Mouse (Mus musculus): Measurements from ENCODE around the gene Myom3.

Gene Myom3

DNA sequence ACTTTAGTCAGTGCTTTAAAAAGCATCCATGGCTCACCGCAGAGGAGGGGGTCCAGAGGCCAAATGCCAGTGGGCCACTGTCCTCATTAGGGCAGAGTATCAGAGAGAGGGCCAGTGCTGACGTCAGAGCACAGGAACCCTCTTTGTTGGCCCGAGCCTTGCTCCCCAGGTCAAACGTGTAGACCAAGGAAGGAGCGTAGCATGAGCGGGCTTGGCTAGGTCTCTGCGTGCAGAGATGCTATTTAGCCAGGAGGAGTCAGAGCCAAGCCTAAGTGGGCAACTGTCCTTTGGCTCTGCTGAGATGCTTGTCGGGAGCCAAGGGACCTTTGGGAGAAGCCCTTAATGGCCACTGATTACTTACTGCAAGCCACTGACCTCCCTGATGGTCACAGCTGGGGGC, 1.5 kb downstream of the Myom3 start:
- DNase-seq (ENCODE audit: low read depth, low spot score): no peak

DNA sequence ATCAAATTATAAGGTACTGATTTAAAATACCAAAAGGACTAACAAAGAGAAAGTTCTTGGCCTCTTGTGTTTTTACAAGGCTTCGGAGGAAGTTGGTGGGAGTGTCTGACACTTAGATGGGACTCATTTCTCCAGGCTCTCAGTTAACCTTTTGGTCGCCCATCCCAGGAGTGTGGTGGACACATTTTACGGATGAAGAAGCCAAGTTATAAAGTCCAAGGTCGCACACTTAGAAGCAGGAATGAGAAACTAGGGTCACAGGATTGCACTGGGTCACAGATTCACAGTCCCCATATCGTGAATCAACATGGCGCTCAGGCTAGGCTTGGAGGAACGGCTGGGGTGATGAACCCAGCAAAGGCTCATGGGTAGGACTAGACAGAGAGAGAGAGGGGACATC, 2.1 kb downstream of the Myom3 start:
- DNase-seq (ENCODE audit: low read depth, low spot score): no peak

DNA sequence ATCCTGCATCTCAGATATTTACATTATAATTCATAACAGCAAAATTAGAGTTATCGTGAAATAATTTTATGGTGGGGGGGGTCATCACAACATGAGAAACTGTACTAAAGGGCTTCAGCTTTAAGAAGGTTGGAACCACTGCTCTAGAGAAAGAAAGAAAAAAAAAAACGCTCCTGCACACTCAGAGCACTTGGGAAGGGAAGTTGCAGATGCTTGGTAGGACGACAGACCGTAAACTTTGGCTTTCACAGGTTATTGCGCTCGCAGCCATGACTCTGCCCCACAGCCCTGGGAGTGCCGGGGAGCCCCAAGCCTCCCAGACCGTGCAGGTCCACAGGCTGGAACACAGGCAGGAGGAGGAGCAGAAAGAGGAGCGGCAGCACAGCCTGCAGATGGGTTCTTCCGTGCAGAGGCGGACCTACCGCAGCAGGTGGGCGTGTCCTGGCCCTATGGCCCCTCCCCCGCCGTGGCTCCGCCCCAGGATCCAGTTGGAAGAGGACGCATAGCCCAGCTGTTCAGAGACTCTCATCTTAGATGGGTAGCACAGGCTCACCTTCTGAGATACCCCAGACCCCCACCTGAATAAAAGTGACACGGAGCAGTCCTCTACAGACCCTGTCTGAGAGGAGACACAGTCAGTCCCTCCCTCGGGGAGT, 2.9 kb downstream of the Myom3 start:
- peak; percentile 88 for DNase-seq (ENCODE audit: low read depth, low spot score)

DNA sequence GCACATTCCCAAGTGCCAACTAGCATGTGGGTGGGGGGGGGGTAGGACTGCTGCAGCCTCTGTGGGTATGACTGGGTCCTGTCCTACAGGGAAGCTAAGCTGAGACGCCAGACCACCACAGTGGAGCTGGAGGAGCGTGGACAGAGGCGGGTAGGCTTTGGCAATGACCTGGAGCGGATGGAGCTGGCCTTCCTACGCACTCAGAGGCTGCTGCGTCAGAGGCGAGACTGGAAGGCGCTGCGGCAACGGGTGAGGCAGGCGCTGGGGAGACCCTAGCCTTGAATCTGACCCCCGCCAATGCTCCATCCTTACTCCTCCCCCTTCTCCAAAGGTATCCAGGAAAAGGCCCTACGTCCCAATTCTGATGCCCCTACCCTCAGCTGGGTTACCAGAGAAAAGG, 5.2 kb downstream of the Myom3 start:
- DNase-seq (ENCODE audit: low read depth, low spot score): no peak

DNA sequence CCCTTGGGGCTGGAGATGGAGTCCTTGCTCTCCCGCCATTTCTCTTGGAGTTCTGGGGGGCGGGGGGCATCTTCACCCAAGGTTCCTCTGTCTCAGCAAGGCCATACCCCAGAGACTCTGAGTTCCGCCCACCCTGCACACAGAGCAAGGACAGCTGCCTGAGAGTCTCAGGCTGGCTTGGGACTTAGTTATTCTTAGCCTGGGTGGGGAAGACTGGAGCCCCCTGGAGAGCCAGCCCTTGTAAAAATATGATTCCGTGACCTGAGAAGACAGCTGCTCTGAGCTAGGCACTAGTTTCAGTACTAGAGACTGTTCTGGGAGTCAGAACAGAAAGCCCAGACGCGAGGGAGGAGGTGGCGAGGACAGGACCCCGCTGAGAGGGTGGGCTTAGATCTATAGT, 6.2 kb downstream of the Myom3 start:
- DNase-seq (ENCODE audit: low read depth, low spot score): no peak

DNA sequence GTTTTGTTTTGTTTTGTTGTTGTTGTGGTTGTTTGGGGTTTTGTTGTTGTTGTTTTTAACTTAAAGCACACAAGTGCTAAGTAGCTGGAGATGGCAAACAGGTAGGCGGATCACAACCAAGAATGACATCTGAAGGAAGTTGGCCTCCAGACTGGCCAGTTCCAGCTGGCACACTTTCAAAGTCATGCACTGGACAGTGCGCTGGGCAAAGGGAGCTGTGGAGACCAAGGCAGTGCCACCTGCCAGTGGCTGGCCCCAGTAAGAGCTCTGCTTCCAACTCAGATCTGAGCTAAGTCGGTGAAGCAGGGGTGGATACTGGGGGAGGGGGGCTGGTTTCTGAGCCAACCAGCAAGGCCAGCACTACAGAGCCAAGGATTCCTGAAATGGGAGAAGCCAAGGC, 7.5 kb downstream of the Myom3 start:
- no peak for DNase-seq (ENCODE audit: low read depth, low spot score)

DNA sequence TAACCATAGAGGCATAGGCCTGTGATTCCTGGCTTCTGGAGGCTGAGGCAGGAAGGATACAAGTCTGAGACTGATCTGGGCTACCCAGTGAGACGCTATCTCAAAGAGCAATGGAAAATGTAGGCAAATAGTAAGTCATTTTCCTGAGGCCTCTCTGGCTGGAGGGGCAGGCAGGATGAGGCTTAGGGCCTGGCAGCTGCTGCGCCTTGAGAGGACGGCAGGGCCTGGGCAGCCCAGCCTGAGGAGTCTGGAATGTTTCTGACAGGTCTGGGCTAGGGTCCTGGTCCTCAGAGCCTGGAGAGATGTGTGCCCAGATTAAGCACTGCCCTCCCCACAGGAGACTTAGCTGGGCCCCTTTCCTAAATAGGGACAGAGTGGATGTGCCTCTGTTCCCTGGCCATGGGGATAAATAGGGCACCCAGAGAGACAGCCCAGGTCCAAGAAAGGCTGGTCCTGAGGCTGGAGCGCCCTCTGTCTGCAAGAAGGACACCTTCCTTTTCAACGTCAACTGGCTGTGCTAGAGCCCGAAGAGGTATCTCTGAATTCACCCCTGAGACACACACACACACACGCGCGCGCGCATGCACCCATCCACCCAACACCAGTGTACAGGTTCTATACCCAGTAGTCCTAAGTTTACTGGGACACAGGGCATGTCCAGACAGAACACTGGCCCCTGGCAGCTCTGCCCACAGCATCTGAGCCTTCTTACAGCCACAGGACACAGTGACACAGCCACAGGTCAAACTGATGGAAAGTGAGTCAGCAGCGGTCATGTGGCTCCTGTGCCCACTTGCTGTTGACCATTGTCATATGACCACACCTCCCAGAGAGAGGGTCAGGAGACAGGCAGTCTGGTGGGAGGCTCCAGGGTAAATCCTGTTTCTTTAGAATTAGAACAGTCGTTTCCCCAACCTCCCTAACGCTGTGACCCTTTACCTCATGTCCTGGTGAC, 9.3 kb downstream of the Myom3 start:
- DNase-seq (ENCODE audit: low read depth, low spot score): peak; percentile 67

DNA sequence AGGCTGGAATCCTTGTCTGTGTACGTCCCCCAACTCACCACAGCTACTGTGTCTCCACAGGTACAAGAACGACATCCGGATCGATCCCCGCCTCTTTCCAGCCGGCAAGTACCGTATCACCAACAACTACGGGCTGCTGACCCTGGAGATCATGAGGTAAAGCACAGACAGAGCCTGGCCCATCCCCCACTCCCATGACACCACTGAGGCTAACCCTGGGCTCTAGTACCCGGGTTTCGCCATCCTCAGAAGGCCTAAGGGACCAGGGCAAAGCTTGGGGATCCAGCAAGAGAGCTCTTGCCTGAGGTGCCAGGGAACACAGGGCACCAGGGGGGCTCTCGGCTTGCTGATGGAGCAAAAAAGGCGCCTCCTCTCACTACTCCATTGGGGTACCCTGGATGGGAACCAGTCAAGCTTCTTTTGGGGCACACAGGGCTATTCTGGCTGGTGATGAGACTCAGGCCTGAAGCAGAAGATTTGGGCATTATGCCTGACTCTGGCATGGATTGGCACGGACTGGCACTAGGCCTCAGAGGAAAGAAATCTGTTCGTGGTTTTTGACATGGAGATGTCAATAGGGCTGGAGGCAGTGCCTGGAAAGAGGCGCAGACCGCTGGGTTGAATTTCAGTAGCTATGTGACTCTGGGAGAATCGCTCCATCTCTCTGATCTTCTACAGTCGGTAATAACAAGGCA, 11.2 kb downstream of the Myom3 start:
- no peak for DNase-seq (ENCODE audit: low read depth, low spot score)

DNA sequence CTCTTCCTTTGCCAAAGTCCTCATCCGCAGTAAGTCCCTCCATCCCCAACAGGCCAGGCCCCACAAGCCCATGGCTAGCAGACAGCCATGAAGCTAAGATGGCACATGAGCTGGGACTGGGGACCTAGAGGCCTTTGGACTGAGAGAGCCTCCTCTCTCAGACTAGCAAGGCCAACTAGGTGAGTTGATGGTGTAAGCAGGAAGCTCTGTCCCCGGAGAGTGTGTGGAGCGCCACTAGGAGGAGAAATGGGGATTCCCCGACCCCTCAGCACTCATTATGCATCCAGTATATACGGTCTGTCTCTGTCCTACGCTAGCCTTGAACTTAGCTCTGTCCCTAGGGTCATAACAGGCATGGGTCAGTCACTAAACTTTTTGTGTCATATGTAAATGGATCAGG, 12.1 kb downstream of the Myom3 start:
- DNase-seq (ENCODE audit: low read depth, low spot score): no peak

DNA sequence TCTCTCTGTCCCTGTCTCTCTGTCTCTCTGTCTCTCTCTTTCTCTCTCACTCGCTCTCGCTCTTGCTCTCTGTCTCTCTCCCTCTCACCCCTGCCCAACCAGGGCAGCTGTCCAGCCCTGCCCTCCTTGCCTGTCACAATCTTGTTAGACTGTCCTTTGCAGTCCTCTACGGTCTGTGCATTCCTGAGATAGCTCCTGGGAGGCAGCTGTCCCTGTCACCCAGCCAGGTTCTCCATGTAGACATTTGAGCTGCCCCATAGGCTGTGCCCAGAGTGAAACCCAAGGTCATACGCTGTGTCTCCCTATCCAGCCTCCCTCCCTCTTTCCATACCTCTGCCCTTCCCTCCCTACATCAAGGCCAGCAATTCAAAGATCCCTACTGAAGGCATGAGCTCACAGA, 13.2 kb downstream of the Myom3 start:
- no peak for DNase-seq (ENCODE audit: low read depth, low spot score)

DNA sequence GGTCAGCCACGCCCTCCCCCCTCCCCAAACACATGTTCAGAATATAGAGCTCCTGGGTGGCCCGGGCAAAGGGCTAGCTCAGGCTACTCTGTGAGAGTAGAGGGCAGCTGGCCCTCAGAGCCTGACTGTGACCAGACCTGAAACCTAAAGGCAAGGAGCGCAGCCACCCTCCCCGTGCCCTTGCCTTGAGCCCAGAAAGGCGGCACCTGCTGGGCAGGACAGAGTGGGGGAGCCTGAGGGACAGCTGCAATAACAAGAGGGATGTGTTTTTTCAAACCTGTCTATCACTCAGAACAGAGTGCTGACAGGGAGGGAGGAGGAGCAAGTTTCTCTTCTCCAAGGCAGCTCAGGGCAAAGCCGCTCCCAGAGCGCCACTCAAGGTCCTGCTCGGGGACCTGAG, 15.0 kb downstream of the Myom3 start:
- no peak for DNase-seq (ENCODE audit: low read depth, low spot score)

DNA sequence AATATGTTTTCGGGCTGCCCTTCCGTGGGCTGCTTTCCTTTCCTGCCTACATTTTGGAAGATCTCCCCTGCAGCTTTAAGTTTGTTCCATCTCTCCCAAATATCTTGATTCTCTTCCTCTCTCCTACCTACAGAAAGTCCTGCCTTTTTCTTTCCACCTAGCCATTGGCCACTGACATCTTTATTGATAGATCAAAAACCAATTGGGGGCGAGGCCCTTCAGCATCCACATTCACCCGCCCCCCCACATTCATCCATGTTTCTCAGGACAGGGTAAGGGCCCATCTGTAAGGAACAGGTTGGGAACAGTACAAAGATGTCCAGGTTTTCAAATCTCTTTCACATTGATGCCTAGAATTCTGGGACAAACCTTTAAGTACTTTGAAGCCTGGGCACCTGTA, 17.3 kb downstream of the Myom3 start:
- peak; percentile 64 for DNase-seq (ENCODE audit: low read depth, low spot score)

DNA sequence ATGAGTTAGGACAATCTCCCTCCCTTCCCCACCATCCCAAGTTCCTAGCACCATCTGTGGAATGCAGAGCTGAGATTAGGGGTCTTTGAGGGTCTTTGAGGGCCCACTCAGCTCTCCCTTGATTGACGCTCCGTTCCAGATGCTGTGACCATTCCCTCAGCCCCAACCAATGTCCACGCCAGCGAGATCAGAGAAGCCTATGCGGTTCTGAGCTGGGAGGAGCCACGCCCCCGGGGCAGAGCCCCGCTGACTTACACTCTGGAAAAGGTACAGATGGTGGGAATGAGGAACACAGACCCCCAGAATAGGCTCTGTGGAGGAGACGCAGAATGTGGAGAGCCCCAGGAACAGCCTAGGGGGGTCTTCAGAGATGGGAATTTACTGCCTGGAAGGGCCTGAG, 20.1 kb downstream of the Myom3 start:
- DNase-seq (ENCODE audit: low read depth, low spot score): no peak

DNA sequence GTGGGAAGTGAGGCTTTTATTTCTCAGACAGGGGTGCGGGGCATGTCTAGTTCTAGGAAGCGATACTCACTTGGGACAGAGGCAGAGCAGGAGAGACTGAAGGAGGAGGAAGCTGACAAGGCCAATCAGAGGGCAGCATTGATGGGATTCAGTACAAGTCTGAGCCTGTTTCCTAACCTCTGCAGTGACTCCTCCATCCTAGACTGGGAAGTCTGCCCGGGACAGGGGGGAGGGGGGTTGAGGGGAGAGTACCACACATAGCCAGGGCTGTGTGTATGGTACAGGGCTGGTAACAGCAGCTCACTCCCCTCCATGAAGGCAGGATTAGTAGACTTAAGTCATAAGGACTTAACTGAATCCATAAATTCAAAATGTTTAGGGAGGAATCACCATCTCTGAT, 20.7 kb downstream of the Myom3 start:
- DNase-seq (ENCODE audit: low read depth, low spot score): no peak

DNA sequence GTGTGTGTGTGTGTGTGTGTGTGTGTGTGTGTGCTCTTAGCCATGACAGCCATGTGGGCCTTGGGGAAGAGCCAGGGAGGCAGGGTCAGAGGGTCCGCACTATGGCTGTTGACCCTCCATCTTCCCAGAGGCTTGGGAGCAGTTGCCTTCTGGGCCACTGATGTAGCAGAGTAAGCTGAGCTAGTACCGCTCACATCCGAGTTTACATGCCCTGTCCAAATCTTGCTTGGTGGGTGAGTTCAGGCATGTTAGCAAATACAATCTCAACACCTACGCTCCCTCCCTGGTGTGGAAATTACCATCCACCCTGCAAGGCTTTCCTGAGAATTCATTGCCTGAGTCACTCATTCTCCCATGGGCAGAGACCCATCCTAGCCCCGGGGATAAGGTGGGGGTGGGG, 21.8 kb downstream of the Myom3 start:
- no peak for DNase-seq (ENCODE audit: low read depth, low spot score)

DNA sequence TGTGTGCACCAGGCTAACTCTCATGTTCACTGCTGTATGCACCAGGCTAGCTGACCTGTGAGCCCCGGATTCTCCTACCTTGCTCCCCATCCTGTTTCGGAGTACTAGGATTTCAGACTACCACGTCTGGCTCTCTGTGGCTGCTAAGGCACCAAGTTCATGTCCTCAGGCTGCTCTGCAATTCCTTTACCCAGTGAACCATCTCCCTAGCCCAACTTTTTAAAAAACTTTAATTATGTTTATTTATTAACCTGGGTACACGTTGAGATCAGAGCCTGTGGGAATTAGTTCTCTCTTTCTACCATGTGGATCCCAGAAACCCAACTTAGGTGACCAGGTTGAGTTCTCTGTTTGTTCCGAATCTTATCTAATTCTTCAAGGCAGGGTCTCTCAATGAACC, 27.1 kb downstream of the Myom3 start:
- no peak for DNase-seq (ENCODE audit: low read depth, low spot score)

DNA sequence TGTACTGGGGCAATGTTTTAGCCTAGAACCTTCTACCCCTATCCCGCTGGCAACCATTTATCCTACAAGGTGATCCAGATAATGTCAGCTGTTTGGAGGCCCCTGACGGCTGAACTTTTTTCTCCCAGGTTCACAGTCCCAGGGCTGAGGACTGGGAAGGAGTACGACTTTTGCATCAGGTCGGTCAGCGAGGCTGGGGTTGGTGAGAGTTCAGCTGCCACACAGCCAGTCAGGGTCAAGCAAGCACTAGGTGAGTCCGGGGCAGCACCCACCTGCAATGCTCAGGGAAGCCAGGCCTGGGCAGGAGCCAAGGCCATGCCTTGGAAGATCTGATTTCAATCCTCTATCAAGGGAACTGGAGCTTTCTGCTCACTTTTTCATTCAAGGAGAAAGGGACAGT, 27.8 kb downstream of the Myom3 start:
- no peak for DNase-seq (ENCODE audit: low read depth, low spot score)

DNA sequence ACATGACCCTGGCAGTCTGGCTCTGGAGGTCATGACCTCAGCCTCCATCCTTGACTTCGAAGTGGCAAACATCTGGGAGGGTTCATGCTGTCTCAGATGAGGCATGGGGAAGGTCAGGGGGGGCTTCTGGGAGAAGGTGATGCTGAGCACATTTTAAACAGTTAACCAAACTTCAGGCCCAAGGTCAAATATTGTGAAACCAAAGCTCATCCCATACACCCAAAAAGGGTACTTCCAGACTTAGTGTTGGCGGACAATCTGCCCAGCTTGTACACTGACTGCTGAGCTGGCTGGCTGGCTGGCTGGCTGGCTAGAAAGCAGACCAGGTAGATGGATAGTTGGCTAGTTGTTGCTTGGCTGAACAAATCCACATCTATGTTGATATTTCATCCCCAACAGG, 29.6 kb downstream of the Myom3 start:
- DNase-seq (ENCODE audit: low read depth, low spot score): no peak

DNA sequence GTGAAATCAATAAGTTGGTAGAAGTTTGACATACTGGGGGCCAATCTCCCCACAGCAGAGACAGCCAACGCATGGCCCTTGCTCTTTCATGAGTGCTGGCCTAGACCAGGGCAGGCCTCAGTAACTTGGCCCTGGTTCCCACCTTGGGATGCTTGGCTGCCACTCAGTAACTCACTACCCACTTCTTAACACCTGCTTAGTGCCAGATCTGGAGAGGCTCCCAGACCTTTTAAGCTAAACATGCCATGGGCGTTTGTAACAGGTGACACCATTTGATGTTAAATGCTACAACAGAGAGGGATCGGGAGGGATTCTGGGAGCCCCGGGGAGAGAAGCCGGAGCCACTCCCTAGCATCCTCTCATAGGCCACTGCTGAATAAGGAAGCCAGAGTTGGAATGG, 33.3 kb downstream of the Myom3 start:
- DNase-seq (ENCODE audit: low read depth, low spot score): no peak

DNA sequence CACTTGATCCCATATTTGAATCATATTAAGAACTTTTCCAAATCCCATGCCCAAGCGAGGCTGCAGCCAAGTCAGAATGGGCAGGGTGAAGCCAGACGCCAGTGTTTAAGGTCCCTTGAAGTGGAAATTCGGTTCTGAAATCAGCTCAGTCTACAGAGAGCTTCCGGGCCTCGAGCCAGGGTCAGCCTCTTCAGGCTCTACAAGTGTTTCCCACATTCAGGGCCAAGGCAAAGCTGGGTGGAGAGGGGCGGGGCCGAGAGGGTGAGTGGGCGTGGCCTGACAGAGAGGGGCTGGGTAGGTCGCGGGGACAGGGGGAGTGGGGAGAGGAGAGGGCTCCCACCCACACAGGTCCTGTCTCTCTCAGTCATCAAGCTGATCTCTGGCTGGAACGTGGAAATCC, 38.4 kb downstream of the Myom3 start:
- DNase-seq (ENCODE audit: low read depth, low spot score): peak; percentile 65

DNA sequence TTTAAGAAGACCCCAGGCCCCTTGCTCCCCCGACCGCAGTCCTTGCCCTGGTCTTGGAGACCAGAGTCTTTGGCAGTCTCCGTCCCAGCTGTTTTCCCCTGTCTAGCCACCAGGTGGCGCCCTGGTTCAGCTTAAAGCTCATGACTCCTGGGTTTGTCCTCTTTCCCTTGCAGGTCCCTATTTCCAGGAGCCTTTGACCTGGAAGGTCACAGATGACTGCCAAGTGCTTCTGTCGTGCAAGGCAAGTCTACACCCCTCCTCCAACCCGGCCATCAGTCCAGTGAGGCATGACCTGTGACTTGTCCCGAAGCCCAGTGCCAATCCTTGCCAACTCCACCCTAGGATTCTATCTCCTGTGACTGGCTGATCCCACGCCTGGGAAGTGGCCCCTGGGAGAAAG, 42.0 kb downstream of the Myom3 start:
- DNase-seq (ENCODE audit: low read depth, low spot score): peak; percentile 89

DNA sequence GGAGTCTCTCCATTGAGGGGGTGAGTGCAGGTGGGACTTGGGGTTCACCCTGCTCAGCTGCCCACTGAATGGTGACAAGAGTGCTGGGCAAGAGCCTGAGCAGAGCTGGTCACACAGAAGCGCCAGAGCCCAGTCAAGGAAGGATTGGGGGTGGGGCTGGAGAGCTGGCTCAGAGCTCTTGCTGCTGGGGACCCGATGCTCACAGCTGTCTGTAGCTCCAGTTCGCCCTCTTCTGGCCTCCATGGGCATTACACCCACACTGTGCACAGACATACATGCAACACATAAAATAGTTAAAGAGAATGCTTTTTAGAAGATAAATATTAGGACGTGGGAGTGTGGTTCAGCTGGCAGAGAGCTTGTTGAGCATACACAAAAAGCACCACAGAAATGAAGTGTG, 43.8 kb downstream of the Myom3 start:
- peak; percentile 89 for DNase-seq (ENCODE audit: low read depth, low spot score)

DNA sequence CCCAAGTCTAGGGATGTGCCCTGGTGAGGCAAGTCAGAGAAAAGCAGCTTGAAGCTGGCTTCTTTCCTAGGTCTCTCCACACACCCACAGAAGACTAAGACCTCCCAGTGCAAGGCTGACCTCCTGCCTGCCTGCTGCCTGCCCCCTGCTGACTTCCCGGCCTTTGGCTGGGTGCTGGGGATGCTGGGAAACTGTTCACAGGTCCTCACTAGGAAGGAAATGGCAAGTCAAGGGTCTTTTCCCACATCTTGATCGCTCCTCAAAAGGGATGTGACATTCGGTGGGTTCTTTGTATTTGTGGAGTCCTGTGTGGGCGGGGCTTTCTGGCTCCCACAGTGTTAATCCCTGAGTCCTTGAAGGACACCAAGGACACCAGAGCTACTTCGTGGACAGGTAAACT, 44.7 kb downstream of the Myom3 start:
- DNase-seq (ENCODE audit: low read depth, low spot score): peak; percentile 53
